Mouse (Mus musculus) retina, postnatal 1 day (tissue): ENCODE data around the gene Gm9913.

Experiments
- DNase-seq: peaks from one replicate; pipeline ENCODE4 v3.0.0-alpha.2; 2012

Gm9913 gene

GRCm38 (mm10) chr2:125498216-125498615 lies 6.7 kb upstream of the Gm9913 start:
- DNase-seq, result no peak

DNA sequence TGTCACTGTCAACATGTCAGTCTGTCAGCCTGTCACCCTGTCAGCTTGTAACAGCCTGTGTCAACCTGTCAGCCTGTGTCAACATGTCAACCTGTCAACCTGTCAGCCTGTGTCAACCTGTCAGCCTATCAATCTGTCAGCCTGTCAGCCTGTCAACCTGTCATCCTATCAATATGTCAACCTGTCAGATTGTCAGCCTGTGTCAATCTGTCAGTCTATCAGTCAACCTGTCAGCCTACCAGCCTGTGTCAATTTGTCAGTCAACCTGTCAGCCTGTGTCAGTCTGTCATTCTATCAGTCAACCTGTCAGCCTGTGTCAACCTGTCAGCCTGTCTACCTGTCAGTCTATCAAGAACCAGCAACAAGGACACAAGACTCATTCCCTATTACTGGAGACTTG lies 3.4 kb upstream of the Gm9913 start:
- DNase-seq, result no peak

DNA sequence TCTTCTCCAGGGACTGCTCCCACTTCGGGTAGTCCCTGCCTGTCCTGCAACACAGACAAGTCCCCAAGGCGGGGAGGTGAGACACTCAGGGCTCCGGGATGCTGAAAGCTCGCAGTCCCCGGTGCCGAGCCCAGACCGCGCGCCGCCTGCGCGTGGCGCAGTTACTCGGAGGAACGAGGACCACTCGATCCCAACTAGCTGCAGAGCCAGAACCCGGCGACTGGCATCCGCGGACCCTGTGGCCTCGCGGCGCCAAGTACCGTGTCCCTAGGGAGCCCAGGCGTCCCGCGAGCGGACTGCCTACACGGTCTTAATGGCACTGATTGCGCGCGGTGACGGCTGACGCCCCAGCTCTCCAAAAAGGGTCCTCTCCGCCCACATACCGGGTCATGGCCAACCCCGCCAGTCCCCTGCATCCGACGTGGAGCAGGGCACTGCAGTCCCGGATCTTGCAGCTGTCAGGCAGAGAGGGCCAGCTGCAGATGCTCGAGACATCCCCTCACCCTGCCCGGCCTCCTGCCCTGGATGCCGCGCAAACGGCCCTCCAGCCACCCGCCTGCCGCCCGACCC lies 942 bp downstream of the Gm9913 start:
- peak; percentile 77 for DNase-seq

- no peak for DNase-seq
Measured at GRCm38 (mm10) chr2:125506316-125507054, 1.6 kb downstream of the Gm9913 start.

DNA sequence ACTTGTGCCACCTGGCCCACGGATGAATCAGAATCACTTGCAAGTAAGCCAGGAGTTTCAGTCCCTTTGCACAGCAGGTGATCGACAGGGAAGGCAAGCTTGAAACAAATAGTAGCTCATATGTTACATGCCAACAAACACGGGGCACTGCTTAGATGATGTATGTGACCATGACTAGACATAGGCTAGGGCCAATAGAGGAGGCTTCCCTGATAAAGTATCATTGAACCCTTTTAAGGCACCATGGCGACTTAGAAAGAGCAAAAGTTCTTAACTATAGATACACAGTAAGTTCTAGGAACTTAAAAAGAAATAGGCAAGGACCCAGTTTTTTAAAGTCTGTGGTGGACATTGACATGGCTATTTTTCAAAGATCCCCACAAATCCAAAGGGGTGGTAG lies 3.0 kb downstream of the Gm9913 start, which contains the start of gene Fbn1:
Gene Fbn1, minus strand, starts transcription at position 101 of the 400 bp plus-strand sequence.
- no peak for DNase-seq

- DNase-seq, result no peak
Measured at GRCm38 (mm10) chr2:125508381-125508780, 3.5 kb downstream of the Gm9913 start.

- no peak for DNase-seq
Measured at GRCm38 (mm10) chr2:125510752-125511151, 5.9 kb downstream of the Gm9913 start.

GRCm38 (mm10) chr2:125511898-125512297 lies 7.0 kb downstream of the Gm9913 start:
- no peak for DNase-seq

DNA sequence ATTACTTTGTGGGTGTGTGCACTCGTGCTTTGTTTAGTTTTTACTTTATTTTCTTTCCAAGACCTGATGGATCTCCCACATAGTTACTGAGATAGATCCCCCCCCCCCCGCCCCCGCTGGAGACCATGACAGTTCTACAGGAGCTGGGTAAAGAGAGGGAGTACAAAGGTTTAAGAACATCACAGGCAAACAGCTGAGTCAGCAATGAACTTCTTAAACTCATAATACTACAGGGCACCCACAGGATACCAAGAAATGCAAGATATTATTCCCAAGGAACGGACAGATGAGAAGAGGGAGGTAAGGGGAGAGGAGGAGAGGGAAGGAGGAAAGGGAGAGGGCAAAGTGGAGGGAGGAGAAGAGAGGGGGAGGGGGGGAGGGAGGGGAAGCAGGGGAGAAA lies 7.7 kb downstream of the Gm9913 start:
- no peak for DNase-seq

- DNase-seq, result no peak
Measured at GRCm38 (mm10) chr2:125514391-125514790, 9.5 kb downstream of the Gm9913 start.

DNA sequence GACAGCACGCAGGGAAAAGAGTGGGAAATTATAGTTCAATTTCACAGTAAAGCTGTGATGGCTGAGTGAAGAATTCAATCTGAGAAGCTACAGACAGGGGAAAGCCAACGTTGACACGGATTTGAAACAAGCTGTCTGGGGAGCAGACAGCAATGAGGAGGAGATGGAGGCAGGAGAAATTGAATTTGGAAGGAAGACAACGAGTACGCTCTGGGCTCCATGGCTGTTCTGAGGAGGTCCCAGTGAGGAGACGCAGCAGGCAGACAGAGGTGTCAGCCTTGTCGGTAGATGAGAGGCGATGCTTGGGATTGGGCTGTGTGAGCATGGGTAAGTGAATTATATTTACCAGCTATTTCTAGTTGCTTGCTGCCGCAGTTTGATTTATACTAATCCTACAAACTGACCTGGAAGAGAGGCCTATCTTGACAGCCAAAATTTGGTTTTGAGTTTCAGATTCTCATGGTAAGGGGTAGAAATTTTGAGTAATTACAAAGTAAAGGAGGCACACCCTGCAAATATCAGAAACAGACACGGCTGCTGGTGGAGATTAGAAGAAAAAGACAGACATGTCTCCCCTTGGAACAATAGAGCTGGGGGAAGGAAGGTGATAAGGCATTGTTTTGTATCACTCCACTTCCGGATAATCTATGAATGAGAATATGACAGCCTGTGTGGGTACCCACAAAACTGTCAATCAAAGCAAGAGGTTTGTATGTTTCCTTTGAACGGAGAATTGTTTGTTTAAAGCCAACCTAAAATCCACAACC lies 10.6 kb downstream of the Gm9913 start:
- DNase-seq, result no peak

- DNase-seq, result no peak
Measured at GRCm38 (mm10) chr2:125516594-125516993, 11.7 kb downstream of the Gm9913 start.

- no peak for DNase-seq
Measured at GRCm38 (mm10) chr2:125525484-125525883, 20.6 kb downstream of the Gm9913 start.

- no peak for DNase-seq
Measured at GRCm38 (mm10) chr2:125526566-125526965, 21.7 kb downstream of the Gm9913 start.

DNA sequence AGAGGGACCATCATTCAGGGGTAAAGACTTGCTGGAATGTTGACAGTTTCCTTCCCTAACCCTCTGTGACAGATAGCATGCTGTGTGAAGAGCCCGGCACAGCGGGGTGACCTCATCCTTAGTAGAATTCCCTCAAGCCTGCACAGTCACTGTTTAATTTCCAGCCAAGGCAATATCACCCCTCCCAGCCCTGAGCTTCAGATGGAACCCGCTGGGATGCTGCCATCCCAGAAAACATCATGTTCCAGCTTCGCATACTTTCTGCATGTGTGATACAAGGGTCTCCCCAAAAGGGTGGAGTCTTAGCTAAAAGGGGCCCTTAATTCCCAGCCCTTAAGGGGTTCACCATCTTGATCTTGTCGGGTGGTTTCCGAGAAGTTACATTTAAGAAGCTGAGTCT lies 25.8 kb downstream of the Gm9913 start:
- peak; percentile 27 for DNase-seq

DNA sequence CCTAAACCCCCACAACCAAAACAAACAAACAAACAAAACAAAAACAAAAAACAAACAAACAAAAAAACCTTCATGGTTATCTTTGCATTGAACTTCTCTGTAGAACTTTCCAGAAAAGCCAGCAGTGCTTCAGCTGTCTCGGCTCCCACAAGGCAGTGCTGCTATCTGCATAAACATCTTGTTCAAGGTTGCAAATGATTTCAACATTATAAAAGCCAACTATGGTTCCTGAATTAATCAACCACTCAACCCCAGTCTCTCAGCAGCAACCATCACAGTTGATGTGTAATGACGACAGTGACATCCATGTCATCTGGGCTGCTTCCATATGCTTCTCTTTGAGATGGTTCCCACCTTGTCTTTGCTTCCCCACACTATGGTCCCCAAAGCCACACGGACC lies 34.8 kb downstream of the Gm9913 start:
- DNase-seq, result no peak

- DNase-seq, result no peak
Measured at GRCm38 (mm10) chr2:125540579-125540978, 35.7 kb downstream of the Gm9913 start.

DNA sequence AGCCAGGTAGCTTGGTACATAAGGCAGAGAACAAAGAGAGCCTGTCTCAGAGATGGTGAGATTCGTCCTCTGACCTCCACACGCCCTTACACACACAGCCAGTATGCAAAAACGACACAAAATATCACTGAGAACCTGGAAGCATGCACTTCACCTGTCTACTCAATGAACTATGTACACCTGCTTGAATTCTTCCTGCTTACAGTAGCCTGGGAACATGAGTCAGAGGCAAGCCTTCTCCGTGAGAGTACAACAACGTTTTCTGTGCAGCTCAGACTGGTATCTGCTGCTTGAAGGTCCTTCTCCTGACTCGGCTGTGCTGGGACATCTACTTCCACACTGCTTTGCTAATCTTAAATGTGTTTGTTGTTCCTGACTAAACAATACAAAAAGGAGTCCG lies 36.6 kb downstream of the Gm9913 start:
- no peak for DNase-seq

DNA sequence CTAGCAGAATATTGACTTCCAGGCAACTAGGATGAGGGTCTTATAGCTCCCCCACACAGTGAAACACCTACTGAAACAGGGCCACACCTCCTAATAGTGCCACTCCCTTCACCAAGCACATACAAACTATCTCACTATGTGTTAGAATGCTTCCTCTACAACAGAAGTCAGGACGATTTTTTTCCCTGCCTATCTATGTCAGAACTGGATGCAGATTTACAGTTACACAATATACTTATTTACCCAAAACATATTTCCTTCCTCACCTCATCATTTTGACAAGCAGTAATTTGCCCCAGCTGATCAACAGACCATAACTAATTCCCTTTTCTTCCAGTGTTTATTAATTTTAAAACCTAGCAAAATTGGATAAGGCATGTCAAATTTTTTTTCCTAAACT lies 38.8 kb downstream of the Gm9913 start:
- no peak for DNase-seq

- DNase-seq, result no peak
Measured at GRCm38 (mm10) chr2:125544986-125545385, 40.1 kb downstream of the Gm9913 start.

GRCm38 (mm10) chr2:125548806-125549578 lies 44.1 kb downstream of the Gm9913 start:
- no peak for DNase-seq

GRCm38 (mm10) chr2:125555830-125556229 lies 50.9 kb downstream of the Gm9913 start:
- DNase-seq, result no peak
